Mouse (Mus musculus): ENCODE results near the gene Ttll7.

- TF ChIP-seq CTCF (conservative IDR thresholded peaks at IDR 0.05; ENCODE audit: low read length) (no peak), NANOG (IDR thresholded peaks at IDR 0.05; ENCODE audit: borderline replicate concordance, low read length) (no peak)
Measured at GRCm38 (mm10) chr3:146901729-146902128, 49.6 kb downstream of the Ttll7 start.
